Mouse (Mus musculus): ENCODE measurements at regions not wholly inside any gene's neighbourhood (a gene's known extent, or its start where the extent isn't known, plus 50 kb on each side); places are given as distances from the start of the nearest gene placed in this dataset.

- in situ Hi-C loops (cut with MboI; ENCODE audit: unreplicated experiment in 2 of 2), result loop anchor here (5.0 to 25.0 kb wide), 4 partner anchors 795 to 1545 kb away; partner anchors contain the start of genes Kcns3 (in 1 of the 2) and Msgn1 (in 1 of the 2)
Observed at GRCm38 (mm10) chr12:12147088-12147687, 114.8 kb upstream of the Fam49a start.

GRCm38 (mm10) chr12:12147847-12148246 lies 114.1 kb upstream of the Fam49a start:
- in situ Hi-C loops (cut with MboI; ENCODE audit: unreplicated experiment in 2 of 2), result loop anchor here (5.0 to 25.0 kb wide), 4 partner anchors 796 to 1546 kb away; partner anchors contain the start of genes Kcns3 (in 1 of the 2) and Msgn1 (in 1 of the 2)

GRCm38 (mm10) chr12:12148659-12149399 lies 113.1 kb upstream of the Fam49a start:
- in situ Hi-C loops (cut with MboI; ENCODE audit: unreplicated experiment in 2 of 2), result loop anchor here (5.0 to 25.0 kb wide), 4 partner anchors 797 to 1547 kb away; partner anchors contain the start of genes Kcns3 (in 1 of the 2) and Msgn1 (in 1 of the 2)

GRCm38 (mm10) chr12:12164411-12164810 lies 97.5 kb upstream of the Fam49a start:
- in situ Hi-C loops (cut with MboI; ENCODE audit: unreplicated experiment in 2 of 2), result loop anchor here in 1 of 2 experiments (10.0 kb wide), 1 partner anchor 780 kb away; the partner anchor contains the start of gene Mycn

GRCm38 (mm10) chr12:12170581-12170980 lies 91.4 kb upstream of the Fam49a start:
- in situ Hi-C loops (cut with MboI; ENCODE audit: unreplicated experiment in 2 of 2), result loop anchor here (5.0 to 10.0 kb wide), 3 partner anchors 147 to 1044 kb away; no protein-coding TSS in a partner anchor

GRCm38 (mm10) chr12:12172087-12172823 lies 89.7 kb upstream of the Fam49a start:
- in situ Hi-C loops (cut with MboI; ENCODE audit: unreplicated experiment in 2 of 2), result loop anchor here (5.0 to 10.0 kb wide), 3 partner anchors 145 to 1043 kb away; no protein-coding TSS in a partner anchor

GRCm38 (mm10) chr12:12176331-12177263 lies 85.3 kb upstream of the Fam49a start:
- in situ Hi-C loops (cut with MboI; ENCODE audit: unreplicated experiment in 2 of 2), result loop anchor here (10.0 kb wide), 1 partner anchor 1038 kb away; no protein-coding TSS in a partner anchor

GRCm38 (mm10) chr12:12177264-12178043 lies 84.5 kb upstream of the Fam49a start:
- in situ Hi-C loops (cut with MboI; ENCODE audit: unreplicated experiment in 2 of 2), result loop anchor here (10.0 kb wide), 1 partner anchor 1037 kb away; no protein-coding TSS in a partner anchor

GRCm38 (mm10) chr12:12178391-12178790 lies 83.5 kb upstream of the Fam49a start:
- in situ Hi-C loops (cut with MboI; ENCODE audit: unreplicated experiment in 2 of 2), result loop anchor here (10.0 kb wide), 1 partner anchor 1036 kb away; no protein-coding TSS in a partner anchor

GRCm38 (mm10) chr12:12179292-12179865 lies 82.6 kb upstream of the Fam49a start:
- in situ Hi-C loops (cut with MboI; ENCODE audit: unreplicated experiment in 2 of 2), result loop anchor here (10.0 kb wide), 1 partner anchor 1035 kb away; no protein-coding TSS in a partner anchor

- in situ Hi-C loops (cut with MboI; ENCODE audit: unreplicated experiment in 2 of 2), result no loop called here
Observed at GRCm38 (mm10) chr12:12180986-12181385, 81.0 kb upstream of the Fam49a start.

GRCm38 (mm10) chr12:12181686-12182085 lies 80.3 kb upstream of the Fam49a start:
- in situ Hi-C loops (cut with MboI; ENCODE audit: unreplicated experiment in 2 of 2), result no loop called here

GRCm38 (mm10) chr12:12186353-12186752 lies 75.6 kb upstream of the Fam49a start:
- in situ Hi-C loops (cut with MboI; ENCODE audit: unreplicated experiment in 2 of 2), result no loop called here

- in situ Hi-C loops (cut with MboI; ENCODE audit: unreplicated experiment in 2 of 2), result no loop called here
Observed at GRCm38 (mm10) chr12:12195066-12195465, 66.9 kb upstream of the Fam49a start.

GRCm38 (mm10) chr12:12196627-12197026 lies 65.3 kb upstream of the Fam49a start:
- in situ Hi-C loops (cut with MboI; ENCODE audit: unreplicated experiment in 2 of 2), result no loop called here

GRCm38 (mm10) chr12:12208216-12208615 lies 53.7 kb upstream of the Fam49a start:
- in situ Hi-C loops (cut with MboI; ENCODE audit: unreplicated experiment in 2 of 2), result no loop called here

Measured in v-Abl transformed pro-B cells (cell line).